Mouse (Mus musculus): ENCODE data around the gene Rora.
"Not testable (repeated sequence)": the region's sequence is repeated elsewhere in the genome, so short reads cannot be mapped to it uniquely, and the experiment has no call there.

The Rora gene

DNA sequence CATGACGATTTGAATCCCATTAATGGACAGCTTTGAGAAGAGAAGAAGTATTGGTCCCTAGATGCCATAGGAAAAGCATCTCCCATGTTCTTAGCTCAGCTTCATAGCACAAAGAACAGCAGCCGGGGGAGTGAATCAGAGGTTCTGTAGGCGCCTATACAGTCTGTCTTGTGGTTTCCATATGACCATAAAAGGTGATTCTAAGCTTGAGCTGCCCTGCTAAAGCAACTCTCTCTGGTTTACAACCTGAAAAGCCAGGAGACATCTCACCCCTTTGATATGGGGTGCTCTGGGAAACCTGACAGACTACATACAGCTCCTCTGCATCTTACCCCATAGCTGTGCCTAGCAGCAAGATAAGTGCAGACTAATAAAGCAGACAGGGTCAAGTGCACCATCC lies 369.7 kb downstream of the Rora start:
- peak; percentile 8 to 12 for DNase-seq

DNA sequence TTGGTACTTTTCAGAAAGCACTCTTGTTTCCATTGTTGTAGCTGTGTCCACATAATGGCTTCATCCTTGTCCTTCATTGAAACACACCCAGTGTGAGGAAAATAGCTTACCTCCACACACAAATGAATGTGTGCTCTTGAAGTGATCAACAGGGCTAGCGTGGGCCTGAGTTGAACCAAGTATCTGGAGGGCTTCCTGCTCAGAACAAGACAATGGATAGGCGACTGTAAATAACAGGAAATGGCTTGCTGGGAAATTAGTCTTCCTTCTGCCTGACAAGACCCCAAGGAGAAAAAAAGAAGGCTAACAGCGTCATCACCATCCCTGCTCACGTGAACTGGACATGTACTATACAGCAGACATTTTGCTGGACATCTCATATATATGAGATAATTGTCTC lies 374.6 kb downstream of the Rora start:
- no peak for DNase-seq

DNA sequence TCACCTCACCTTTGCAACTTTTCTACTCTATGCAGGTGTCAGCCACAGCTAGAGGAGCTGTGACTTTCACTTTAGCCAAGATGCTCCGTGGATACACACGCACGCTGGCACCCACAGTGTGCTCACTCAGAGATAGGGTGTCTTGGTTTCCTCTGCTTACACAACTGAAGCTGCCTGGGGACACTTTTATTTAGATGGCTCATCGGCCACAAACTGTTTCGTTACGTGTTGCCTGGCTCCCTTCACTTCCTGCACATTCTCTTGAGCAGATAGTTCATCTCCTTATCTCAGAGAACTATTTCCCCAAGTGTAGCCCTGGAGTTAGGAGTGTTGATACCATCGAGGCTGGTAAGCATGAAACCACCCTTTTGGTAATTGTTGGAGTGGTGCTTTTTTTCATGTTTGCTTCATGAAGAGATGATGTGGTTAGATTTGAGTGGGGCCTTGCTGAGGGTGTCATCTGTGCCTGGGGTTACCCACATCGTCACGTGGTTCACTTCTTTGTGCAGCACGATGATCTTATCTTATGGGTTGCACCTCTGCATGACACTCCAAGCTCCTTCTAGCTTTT lies 380.8 kb downstream of the Rora start:
- DNase-seq: peak; percentile 76 to 83

DNA sequence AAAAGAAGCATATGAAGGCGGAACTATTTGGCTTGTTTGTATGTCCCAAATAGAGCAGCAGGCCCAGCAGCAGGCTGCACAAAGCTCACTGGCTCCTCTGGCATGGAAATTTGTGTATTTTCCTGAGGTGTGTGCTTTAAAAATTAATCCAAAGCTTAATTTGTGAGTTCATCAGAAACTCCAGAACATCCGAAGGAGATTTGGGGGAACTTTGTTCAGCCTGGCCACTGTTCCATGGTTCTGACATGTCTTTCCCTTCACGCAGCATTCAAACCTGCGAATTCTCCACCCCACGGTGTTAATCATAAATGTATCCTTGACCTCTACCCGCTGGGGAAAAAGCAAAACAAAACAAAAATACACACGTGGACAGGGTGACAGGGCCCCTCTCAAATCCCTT lies 381.9 kb downstream of the Rora start:
- DNase-seq: peak in 1 of 2 experiments; percentile 8

DNA sequence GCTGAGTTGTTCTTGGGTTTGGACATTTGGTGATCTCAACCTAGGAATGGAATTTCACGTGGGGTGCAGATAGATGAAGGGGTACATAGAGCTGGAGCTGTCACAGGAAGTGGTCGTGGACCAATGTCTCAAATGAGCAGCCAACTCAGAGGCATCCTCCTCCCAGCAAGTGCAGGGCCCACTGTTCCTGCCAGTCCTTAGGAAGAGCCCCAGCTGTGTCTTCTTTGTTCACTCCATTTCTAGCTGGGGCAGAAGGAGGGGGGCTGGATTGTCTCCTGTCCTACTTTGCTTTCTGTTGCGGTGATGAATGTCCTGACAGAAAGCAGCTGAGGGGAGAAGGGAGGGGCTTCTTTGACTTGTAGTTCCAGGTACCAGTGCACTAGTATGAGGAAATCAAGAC lies 382.7 kb downstream of the Rora start:
- DNase-seq: peak; percentile 51 to 76

DNA sequence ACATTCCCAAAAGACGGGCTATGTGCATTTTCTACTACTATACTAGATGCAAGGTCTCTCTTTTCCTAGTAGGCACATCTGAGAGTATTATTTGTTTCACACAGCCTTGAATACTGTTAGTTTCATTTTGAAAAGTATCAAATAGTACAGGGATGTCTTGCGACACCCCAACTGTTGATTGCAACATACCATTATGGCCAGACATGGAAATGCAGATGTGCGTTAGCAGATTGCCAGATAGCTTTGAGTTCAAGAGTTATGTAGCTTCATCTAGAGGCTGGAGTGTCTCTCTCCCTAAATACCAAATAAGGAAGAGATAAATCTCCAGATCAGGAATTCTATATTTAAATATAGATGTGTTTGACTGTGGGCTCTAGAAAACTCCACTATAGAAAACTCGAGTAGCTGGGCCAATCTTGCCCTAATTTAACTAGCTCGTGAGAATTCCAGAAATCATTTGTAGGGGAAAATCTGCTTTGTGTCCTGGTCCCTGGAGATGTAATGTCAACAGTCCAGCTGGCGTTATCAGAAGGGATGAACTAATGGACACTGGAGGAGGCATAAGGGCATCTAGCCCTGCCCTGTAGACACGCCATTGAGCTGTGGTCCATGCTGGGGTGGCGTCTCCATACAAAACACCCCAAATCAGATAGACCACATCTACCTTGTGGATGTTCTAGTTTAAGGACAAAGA lies 390.5 kb downstream of the Rora start:
- DNase-seq: no peak

DNA sequence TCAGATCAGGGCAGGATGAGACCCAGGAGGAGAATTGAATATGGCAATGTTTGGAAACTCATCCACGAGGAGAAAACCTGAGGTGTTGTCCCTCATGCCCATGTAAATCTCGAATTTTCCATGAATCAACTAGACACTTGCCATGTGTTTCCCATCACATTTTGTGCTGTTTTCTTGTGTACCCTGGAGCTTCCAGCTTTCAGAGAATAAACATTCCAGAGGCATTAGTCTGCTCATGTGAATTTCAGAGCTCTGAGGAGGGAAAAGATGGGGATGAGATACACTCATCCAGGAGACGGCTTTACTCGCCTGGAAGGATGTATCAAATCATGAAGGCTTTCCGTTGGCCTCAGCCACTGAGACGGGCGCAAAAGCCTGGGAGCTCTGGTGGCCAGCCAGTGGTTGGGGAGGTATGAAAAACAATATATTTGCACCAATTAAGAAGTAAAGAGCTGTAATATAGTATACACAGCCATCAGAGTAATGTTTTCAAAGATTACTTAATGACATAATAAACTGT lies 391.1 kb downstream of the Rora start:
- DNase-seq: no peak

DNA sequence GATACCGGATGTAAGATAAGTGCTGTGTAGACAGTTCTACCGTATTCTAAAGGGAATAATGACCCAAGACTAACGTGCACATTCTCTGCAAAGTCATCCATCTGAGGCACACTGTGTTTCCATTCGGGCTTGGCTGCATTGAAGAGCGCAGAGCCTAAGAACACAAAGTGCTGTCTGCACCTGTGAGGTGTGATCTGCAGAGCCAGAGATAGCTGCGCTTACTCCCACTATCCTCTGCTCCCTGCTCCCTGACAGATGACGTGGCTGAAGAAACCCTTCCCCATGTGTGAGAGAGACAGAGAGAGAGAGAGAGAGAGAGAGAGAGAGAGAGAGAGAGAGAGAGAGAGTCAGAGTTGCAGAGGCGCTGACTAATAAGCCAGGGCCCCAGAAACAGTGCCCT lies 392.3 kb downstream of the Rora start:
- no peak for DNase-seq

DNA sequence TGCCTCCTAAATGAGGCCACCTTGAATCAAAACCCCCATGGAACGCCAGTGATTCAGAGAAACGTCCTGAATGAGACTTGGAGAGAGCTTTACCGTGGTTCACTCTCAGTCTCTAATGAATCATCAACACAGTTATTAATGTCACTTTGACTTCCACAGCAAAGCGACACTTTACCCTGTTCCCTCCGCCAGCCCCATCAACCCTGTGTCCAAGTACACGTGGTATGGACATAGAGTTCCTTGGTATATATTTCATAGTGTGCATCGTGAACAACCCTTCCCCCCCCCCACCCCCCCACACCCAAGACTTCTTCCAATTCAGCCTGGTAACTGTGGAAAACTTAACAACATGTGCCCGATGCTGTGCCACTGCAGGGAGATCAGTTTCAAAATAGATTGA lies 397.3 kb downstream of the Rora start:
- DNase-seq: no peak

DNA sequence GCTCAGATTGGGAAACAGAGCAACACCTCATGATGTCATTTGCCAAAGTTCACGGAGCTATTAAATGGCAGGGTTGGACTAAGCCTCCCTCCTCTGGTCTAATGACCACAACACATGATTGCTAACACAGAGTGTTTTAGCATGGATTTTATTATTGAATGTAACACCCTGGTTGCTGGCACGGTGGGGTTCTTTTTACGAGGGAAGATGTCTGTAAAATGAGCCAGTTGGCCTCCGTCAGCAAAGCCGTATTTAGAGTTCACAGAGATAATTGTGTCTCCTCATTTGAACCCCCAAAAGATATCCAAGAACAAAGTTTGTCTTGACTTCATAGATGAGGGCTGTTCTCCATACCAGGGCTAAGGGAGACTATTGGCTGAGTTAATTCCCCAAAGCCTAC lies 398.3 kb downstream of the Rora start:
- DNase-seq: no peak

DNA sequence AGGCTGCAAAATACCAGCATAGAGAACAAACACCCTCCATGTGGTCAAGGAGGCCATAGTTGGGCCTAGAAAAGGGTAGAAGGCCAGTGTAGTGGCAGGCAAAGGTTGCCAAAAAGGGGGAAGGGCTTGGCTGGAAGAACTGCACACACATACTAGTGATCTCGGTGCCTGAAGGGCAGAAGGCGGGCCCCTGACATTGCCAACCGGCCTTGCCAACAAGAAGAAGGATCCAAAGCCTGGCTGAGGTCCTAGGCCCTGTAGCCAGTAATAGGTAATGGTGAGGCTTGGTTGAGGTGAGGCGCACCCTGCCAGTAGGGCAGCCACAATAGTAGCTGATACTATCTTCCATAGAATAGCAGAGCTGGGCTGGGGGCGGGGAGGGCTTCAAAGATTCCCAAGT lies 401.7 kb downstream of the Rora start:
- DNase-seq: no peak

DNA sequence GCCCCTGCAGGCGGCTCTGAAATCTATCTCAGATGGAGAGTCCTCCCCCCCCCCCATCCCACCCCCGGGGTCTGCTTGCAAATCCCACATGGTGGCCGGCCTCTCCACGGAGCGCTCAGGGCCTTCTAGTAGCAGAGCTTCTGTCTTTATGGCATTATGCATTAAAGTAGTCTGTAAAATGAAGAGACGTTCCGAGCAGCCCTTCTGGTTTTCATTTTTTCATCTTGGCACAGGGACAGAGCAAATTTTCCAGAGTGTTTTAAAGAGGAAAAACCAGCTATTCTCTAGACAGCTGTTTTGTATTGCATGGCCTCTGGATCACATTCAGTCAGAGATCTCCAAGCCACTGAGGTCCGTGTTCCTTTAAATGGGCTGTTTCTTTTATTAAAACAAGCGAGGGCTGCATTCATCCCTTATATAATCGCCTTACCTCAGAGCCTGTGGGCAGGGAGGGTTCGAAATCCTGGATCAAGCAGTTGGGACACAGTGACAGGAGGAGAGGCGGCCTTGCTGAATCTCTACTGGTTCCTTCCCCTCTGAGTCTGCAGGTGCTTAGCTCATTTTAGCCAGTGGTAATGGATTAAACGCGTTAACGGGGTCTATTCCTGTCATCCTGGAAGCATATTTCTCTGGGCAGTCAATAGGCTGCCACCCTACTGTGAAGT lies 417.7 kb downstream of the Rora start:
- DNase-seq: no peak

DNA sequence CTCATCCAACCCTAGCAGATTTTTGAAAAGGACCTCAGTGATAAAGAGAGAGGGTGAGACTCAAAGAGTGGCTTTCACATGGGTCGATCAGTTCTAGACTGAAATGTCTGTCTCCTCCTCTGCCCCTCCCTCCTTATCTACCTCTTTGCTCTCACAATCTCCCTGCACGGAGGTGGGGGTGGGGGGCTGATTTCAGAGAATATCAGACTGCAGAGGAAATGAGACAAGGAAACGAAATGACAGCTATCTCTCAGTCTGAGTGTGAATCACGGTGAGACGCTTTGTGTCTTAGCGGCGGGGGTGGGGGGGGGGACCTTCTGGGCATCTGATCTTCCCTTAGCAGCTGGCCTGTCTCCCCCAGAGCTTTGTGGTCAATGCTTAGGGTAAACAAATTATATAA lies 419.7 kb downstream of the Rora start:
- peak; percentile 49 to 63 for DNase-seq

DNA sequence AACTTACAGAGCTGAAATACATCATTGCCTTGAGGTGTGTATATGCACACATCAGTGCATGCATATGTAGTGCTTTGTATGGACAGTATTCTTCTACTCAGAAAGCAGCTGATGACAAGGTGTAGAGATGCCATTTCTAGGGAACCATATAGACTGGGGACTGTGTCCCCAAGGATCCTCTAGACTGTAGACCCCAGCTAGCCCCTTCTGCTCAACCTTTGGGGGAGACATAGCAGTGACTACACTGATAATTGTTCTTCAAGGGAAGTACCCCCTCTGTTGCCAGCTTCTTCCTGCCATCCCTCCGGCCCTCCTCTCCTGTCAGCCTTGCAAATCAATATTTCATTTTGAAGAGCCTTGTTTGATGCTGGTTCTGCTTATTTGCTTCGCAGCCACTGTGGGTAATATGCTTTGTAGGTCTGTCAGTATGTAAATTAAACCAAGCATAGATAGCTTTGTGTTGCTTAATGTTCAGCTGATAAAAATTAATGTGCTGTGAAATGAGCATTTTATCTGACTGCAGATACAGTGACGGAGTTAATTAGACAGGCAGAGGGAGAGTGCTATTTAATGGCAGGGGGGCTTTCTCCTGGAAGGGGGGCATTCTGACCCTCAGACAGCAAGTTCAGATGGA lies 430.6 kb downstream of the Rora start:
- no peak for DNase-seq

DNA sequence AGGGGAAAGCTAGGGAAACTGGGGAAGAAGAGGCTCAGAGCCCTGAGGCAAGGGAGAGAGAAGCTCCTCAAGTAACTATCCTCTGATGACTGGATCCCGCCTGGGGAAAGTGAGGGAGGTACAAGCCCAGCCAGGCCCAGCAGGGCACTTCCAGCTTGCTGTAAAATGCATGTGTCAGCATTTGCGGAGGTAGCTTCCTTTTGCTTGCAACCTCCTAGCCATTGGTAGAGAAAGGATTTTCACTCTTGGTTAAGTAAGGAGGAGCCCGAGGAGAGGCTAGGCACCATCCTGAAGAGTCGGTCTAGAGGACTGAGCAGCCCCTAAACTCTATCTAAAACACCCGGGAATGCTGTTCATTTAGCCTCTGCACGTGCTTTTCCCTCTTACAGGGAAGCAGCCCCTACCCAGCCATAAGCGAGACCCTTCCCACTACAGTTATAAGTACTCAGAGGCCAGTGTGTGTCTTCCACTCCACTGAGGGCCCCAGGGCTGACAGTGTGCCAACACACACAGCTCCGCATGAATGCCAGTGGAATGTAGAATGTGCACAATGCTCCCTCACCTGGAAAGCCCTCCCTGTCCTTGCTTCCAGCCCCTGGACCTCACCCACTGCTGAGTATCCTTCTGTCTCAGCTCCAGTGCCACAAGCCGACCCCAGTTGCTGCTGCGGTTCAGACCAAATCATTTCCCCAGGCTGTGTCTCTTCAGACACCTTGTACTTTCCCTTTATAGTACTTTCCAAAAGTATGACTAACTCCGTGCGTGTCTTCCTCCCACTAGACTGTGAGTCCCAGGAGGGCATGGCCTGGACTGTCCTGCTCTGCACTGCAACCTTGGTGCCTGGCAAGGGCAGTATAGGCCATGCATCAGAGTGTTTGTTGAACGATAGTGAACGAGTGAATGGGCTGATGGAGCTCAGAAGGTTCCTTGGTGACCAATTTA lies 431.4 kb downstream of the Rora start:
- no peak for DNase-seq

DNA sequence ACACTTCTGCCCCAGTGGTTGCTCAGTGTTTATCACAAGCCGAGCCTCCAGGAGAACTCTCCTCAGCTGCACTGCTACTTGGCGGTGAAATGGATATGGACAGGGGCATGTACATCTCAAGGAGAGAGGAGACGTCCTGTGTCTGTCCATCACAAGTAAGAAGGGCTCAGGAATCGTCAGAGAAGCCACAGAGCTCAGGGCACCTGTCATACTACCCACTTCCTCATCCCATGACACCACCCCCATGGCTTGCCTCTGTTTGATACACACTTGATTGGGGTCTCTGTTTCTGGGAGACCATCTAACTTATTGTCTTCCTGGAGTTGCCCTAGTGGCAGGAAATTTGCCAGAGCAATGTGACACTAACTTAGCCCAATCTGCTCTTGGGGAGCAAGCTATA lies 433.3 kb downstream of the Rora start:
- no peak for DNase-seq

DNA sequence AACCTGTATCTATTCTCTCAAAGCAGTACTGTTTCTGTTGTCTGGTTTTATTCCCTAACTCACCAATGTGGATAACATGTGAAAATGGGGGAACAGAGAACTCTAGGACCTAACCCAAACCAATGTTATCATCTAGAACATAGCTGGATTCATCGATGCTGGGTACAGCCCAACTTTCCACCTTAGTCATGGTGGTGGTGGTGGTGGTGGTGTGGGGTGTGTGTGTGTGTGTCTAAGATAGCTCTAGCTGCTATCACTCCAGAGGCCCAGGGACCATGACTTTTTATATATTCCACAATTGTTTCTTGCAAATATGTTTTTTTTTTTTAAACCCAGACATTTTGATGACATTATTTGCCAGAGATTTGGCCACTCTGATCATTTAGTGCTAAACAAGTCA lies 433.7 kb downstream of the Rora start:
- no peak for DNase-seq

DNA sequence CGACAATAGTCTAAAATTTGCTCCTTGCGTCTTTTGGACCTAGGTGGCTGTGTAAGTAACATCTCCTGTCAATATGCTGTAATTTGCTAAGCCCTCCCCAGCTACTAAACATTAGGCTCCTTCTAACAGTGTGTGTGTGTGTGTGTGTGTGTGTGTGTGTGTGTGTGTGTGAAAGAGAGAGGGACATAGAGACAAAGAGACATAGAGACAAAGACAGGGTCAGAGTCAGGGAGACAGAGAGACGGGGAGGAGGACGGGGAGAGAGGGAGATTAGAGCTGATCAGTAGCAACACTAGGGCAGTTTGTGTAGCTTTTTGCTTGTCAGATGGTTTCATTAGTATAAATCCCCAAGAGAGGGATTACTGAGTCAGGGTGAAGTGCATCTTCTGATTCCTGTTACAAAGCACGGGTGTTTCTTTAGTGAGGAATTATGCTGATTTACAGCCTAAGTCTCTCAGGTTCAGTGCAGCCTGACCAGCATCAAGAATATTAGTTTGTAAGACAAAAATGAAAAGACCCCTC lies 437.2 kb downstream of the Rora start:
- DNase-seq: no peak

DNA sequence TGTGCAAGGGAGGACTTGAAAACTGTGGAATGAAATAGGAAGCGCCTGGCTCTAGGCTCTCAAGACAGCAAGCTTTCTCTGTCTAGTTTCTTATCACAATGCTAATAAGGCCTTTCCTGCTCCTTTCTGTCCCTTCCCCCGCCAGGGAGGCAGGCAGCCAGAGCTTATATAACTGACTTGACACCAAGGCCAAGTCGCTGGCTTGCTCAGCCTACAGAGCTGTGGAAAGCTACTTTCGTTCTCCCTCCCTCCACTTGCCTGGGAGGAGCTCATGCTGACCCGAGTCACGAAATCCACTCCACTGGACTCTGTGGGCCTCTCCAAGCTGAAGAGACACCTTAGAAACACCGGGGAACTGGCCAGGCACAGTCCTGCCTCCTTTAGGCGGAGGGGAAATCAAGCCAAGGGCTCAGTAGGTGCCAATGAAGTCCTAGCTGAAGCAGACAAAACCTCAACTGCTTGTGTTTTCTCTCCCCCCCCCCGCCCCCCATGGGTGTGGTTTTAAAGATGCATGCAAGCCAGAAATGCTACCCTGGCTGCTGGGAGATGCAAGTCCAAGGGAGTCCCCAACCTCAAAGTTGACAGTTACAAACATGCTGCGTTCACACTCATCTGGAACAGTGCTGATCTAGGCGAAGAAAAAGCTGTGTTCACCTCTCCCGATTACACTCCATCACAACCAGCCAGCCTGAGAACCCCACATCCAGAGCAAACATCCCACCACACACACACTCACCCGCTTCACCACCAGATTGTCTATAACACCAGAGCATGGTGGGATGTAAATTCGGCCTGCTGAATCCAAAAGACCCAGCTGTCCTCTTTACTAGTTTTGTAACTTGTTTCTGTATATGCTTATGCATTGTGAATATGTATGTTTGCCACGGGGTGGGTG lies 438.8 kb downstream of the Rora start:
- DNase-seq: peak; percentile 9 to 17

DNA sequence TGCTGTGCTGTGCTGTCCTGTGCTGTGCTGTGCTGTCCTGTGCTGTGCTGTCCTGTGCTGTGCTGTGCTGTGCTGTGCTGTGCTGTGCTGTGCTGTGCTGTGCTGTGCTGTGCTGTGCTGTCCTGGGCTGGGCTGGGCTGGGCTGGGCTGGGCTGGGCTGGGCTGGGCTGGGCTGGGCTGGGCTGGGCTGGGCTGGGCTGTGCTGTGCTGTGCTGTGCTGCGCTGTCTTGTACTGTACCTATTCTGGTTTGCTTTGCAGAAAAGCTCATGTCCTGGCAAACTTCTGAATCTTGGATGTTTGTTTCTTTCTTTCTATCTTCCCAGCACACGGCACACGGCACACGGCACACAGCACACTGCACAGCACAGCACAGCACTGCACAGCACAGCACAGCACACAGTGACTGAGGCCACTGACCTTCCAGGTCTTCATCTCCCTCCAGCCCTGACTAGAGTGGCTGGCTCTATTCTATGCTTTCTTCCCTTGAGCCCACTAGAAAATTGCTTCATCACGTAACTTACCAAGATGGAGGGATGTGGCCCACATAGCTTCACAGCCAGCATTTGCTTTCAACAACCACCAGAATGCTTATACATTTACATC lies 446.7 kb downstream of the Rora start:
- not testable (repeated sequence) for DNase-seq

DNA sequence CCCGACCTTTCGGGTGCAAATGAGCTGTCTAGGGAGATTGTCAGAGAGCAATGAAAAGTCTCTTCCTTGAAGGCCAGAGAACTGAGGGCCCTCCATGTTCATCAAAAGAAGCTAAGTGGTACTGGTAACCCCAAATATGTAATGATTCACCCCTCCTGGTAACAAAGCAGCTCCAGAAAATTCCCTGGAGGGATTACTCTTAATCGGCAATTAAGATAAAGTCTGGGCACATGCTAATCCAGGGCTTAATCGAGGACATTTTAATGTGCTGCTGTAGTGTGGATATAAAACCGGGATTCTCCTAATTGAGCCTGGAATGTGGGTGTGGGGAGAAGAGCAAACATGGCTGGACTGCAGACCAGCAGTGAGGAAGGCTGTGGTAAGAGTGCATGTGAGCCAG lies 450.7 kb downstream of the Rora start:
- no peak for DNase-seq

All from thymus, postnatal 36 days (tissue).